Mouse (Mus musculus) testis, adult 2 months (tissue): ENCODE results near the gene Thpo.

ENCODE experiments used
- CTCF ChIP-seq: fragments of 200-500 bp; IDR thresholded peaks from 2 replicates; pipeline ENCODE4 v1.5.1; 2012; ENCODE audit warnings: low read depth, mild to moderate bottlenecking, inconsistent platforms, low read length, moderate library complexity; ENCODE audit not compliant: control insufficient read depth, insufficient read depth, insufficient replicate concordance
- POLR2A ChIP-seq: fragments of 200-500 bp; IDR thresholded peaks from 2 replicates; pipeline ENCODE4 v1.6.1; 2012; ENCODE audit warnings: low read depth, mild to moderate bottlenecking, inconsistent platforms, low read length, moderate library complexity; ENCODE audit not compliant: control insufficient read depth

- TF ChIP-seq CTCF = no peak
- no peak for TF ChIP-seq POLR2A
These were observed 43.5 kb downstream of the Thpo start for GRCm38 (mm10) chr16:20690774-20691173.
